Mouse (Mus musculus): ENCODE measurements at regions not wholly inside any gene's neighbourhood (a gene's known extent, or its start where the extent isn't known, plus 50 kb on each side); places are given as distances from the start of the nearest gene placed in this dataset.
A peak's percentile ranks its signal among the peaks of the same experiment; 100 is the strongest.

DNA sequence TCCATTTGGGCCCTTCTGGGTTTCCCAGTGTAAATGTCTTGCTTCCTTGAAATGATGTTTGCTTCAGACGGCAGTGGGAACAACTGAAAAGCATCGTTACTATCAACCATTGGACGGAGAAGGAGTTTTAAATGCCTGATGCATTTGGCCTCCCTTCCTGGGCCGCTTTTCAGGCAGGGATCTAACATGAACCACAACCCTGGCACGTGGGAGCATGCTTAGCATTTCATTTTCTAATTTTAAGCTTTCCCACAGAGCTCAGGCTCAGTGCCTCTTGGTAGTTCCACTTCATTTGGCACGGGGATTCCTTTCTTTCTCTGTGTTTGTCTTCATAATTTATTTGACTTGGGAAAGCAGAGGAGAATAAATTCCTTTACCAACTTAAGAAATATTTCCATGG lies 406.6 kb upstream of the Nbea start:
- Histone ChIP-seq H3K27me3 (ENCODE audit: poor library complexity, severe bottlenecking) (no peaks in the 10 kb centered on the region), H3K4me1 (no peaks in the 10 kb centered on the region), H3K27ac (no peak overlapping the region), H3K9me3 (no peaks in the 10 kb centered on the region), H3K36me3 (replicated peaks) (no peaks in the 10 kb centered on the region), H3K4me3 (no peak overlapping the region)
- no peak for DNase-seq (ENCODE audit: extremely low spot score, low spot score)
- 86% methylated on average over 6 of the region's 6 CpGs for WGBS

DNA sequence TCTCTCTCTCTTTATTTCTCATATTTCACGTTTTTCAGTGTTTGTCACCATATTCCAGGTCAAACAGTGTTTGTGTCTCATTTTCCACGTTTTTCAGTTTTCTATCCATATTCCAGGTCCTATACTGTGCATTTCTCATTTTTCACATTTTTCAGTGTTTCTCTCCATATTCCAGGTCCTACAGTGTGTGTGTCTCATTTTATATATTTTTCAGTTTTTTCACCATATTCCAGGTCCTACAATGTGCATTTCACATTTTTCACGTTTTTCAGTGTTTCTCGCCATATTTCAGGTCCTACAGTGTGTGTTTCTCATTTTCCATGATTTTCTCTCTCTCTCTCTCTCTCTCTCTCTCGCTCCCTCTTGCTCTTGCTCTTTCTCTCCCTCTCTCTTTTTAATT lies 391.9 kb upstream of the Nbea start:
- 58% methylated on average over 5 of the region's 5 CpGs for WGBS
- Histone ChIP-seq H3K9me3 (no peaks in the 10 kb centered on the region), H3K27ac (no peak overlapping the region), H3K36me3 (replicated peaks) (no peaks in the 10 kb centered on the region), H3K4me3 (no peak overlapping the region), H3K27me3 (ENCODE audit: poor library complexity, severe bottlenecking) (no peaks in the 10 kb centered on the region), H3K4me1 (no peaks in the 10 kb centered on the region)
- DNase-seq (ENCODE audit: extremely low spot score, low spot score): peak; percentile 19

- DNase-seq (ENCODE audit: extremely low spot score, low spot score): no peak
- Histone ChIP-seq H3K4me1 (no peaks in the 10 kb centered on the region), H3K36me3 (replicated peaks) (no peaks in the 10 kb centered on the region), H3K9me3 (no peaks in the 10 kb centered on the region), H3K27ac (no peak overlapping the region), H3K27me3 (ENCODE audit: poor library complexity, severe bottlenecking) (no peaks in the 10 kb centered on the region), H3K4me3 (no peak overlapping the region)
- WGBS: 84% methylated on average over 2 of the region's 2 CpGs
Measured at GRCm38 (mm10) chr3:56536178-56536577, 352.7 kb upstream of the Nbea start.

- H3K27ac ChIP-seq: no peak overlapping the region
- DNase-seq (ENCODE audit: extremely low spot score, low spot score): no peak
- no peaks in the 10 kb centered on the region for H3K27me3 ChIP-seq (ENCODE audit: poor library complexity, severe bottlenecking)
- 90% methylated on average over 1 of the region's 1 CpGs for WGBS
- H3K9me3 ChIP-seq: no peaks in the 10 kb centered on the region
- no peaks in the 10 kb centered on the region for H3K4me1 ChIP-seq
- H3K36me3 ChIP-seq (replicated peaks): no peaks in the 10 kb centered on the region
- H3K4me3 ChIP-seq: no peak overlapping the region
Measured at GRCm38 (mm10) chr3:56504445-56504844, 320.9 kb upstream of the Nbea start.

- Histone ChIP-seq H3K27me3 (ENCODE audit: poor library complexity, severe bottlenecking) (no peaks in the 10 kb centered on the region), H3K27ac (no peak overlapping the region), H3K9me3 (no peaks in the 10 kb centered on the region), H3K4me3 (no peak overlapping the region), H3K4me1 (peaks cover 2% of the 10 kb centered on the region), H3K36me3 (replicated peaks) (no peaks in the 10 kb centered on the region)
- 68% methylated on average over 1 of the region's 1 CpGs for WGBS
- no peak for DNase-seq (ENCODE audit: extremely low spot score, low spot score)
Measured at GRCm38 (mm10) chr3:56499301-56499700, 315.8 kb upstream of the Nbea start.

DNA sequence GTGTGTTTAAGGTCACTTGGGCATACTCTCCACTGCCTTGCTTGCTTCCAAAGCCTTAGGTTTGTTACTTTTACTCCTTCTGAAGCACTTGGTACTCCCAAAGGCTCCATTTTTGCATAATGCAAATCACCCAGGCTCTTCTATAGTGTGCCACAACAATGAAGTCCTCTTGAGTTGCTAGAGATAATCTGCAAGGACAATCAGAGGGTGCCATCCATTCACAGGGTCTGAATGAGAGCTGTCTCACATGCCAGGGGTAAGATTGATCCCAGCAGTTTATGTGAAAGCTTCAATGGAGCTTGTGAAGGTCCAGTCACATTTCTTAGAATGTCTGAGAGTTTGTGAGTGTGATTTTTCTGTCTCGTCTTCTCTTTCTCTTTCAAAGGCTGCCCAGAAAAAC lies 310.4 kb upstream of the Nbea start:
- H3K27ac ChIP-seq: no peak overlapping the region
- 38% methylated on average over 1 of the region's 1 CpGs for WGBS
- DNase-seq (ENCODE audit: extremely low spot score, low spot score): no peak

DNA sequence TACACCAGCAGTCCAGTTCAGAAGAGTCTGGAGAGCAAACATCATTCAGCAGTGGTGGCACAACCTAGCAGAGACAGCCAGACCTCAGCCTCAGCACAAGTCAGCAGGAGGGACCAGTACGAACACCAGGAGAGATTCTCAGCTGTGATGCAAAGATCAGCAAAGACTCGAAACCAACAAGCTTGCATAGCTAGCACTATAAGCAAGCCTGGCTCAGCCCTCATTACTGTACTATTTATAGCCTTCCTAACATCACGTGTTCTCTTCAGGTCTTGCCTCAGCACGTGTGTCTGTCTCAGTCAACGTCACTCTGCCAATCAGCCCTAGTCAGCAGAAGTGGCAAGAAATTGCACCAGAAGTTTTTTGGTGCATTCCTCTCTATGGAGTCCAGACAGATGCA lies 305.7 kb upstream of the Nbea start:
- Histone ChIP-seq H3K4me1 (peaks cover 13% of the 10 kb centered on the region), H3K9me3 (no peaks in the 10 kb centered on the region), H3K27ac (no peak overlapping the region), H3K4me3 (no peak overlapping the region), H3K27me3 (ENCODE audit: poor library complexity, severe bottlenecking) (no peaks in the 10 kb centered on the region), H3K36me3 (replicated peaks) (no peaks in the 10 kb centered on the region)
- DNase-seq (ENCODE audit: extremely low spot score, low spot score): no peak
- WGBS: 82% methylated on average over 5 of the region's 5 CpGs

More for the DNA sequence above, 310.4 kb upstream of the Nbea start:
- H3K4me3 ChIP-seq: no peak overlapping the region
- H3K4me1 ChIP-seq: peaks cover 10% of the 10 kb centered on the region
- no peaks in the 10 kb centered on the region for H3K36me3 ChIP-seq (replicated peaks)
- no peaks in the 10 kb centered on the region for H3K27me3 ChIP-seq (ENCODE audit: poor library complexity, severe bottlenecking)
- no peaks in the 10 kb centered on the region for H3K9me3 ChIP-seq

DNA sequence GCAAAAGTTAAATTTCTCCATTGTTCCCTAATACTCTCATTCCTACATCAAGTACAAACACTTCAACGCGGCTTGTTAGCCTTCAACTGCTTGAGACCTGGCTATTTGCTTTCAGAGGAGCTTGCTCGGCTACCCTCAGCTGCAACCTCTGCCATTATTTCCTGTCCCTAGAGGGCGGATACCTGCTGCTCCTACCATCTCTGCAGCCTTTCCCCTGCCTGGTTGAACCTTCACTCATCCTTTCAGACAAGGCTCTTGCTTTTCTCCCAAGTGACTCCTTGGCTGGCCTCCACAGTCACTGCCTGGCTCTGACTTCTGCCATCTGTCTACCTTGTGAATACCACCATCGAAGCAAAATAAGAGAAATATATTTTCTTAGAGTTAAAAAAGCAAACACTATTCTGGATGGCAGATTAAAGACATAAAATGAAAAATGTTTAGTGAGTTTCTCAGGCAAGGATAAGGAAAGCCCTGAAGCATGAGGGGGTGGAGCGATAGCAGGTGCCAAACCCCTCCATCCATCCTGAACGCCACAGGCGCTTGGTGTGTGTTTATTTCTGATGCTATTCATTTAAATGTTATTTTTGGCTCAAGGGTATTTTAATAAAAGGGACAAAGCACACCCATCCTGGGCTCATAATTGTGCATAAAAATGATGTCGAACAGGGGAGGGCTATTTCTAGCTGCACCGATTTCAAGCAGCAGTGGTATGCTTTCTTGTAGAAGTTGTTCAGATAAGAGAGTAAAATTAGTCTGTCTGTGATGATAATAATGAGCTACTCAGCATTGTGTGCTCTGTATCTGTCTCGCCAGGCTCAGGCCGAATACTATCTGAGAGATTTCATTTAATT lies 302.3 kb upstream of the Nbea start:
- Histone ChIP-seq H3K27me3 (ENCODE audit: poor library complexity, severe bottlenecking) (no peaks in the 10 kb centered on the region), H3K9me3 (no peaks in the 10 kb centered on the region), H3K4me1 (peaks cover 7% of the 10 kb centered on the region), H3K36me3 (replicated peaks) (no peaks in the 10 kb centered on the region), H3K4me3 (no peak overlapping the region), H3K27ac (no peak overlapping the region)
- no peak for DNase-seq (ENCODE audit: extremely low spot score, low spot score)
- WGBS: 69% methylated on average over 12 of the region's 12 CpGs

DNA sequence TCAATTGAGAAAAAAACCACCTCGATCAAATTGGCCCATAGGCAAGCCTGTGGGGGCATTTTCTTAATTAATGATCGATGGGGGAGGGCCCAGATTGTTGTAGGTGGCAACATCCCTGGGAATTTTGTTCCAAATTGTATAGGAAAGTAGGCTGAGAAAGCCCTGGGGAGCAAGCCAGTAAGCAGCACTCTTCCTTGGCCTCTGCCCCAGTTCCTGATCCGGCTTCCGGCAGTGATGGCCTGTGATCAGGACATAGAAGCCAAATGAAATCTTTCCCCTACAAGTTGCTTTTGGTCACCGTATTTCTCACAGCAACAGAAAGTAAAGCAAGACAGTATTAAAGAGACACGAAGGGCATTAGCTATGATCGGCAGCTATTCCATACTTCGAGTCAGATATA lies 300.6 kb upstream of the Nbea start:
- H3K9me3 ChIP-seq: no peaks in the 10 kb centered on the region
- no peak overlapping the region for H3K27ac ChIP-seq
- no peak overlapping the region for H3K4me3 ChIP-seq
- 93% methylated on average over 8 of the region's 8 CpGs for WGBS
- peaks cover 13% of the 10 kb centered on the region for H3K4me1 ChIP-seq
- no peak for DNase-seq (ENCODE audit: extremely low spot score, low spot score)
- no peaks in the 10 kb centered on the region for H3K36me3 ChIP-seq (replicated peaks)
- H3K27me3 ChIP-seq (ENCODE audit: poor library complexity, severe bottlenecking): no peaks in the 10 kb centered on the region

GRCm38 (mm10) chr3:56483370-56483769 lies 299.9 kb upstream of the Nbea start:
- H3K4me1 ChIP-seq: peaks cover 20% of the 10 kb centered on the region
- H3K27ac ChIP-seq: no peak overlapping the region
- H3K27me3 ChIP-seq (ENCODE audit: poor library complexity, severe bottlenecking): no peaks in the 10 kb centered on the region
- DNase-seq (ENCODE audit: extremely low spot score, low spot score): no peak
- 75% methylated on average over 4 of the region's 4 CpGs for WGBS
- H3K9me3 ChIP-seq: no peaks in the 10 kb centered on the region
- no peak overlapping the region for H3K4me3 ChIP-seq
- H3K36me3 ChIP-seq (replicated peaks): no peaks in the 10 kb centered on the region

DNA sequence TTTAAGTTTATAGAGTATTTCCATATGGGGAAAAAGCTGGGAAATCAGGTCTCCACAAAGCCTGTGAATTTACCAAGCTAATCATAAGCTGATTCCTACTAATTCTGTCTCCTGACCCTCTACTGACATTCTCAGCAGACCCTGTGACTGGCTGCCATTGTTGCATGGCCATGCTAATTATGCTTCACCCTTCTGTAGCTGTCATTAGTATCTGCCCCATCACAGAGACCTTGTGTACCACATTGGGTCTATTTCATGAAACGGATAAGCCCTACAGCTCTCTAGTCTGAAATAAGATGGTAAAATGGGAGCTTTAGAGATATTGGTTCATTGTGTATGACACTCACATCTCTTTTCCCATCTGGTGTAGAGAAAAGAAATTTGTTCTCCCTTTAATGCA lies 296.0 kb upstream of the Nbea start:
- H3K9me3 ChIP-seq: no peaks in the 10 kb centered on the region
- peaks cover 30% of the 10 kb centered on the region for H3K4me1 ChIP-seq
- H3K27ac ChIP-seq: no peak overlapping the region
- 63% methylated on average over 1 of the region's 1 CpGs for WGBS
- H3K27me3 ChIP-seq (ENCODE audit: poor library complexity, severe bottlenecking): peaks cover 16% of the 10 kb centered on the region
- no peaks in the 10 kb centered on the region for H3K36me3 ChIP-seq (replicated peaks)
- no peak for DNase-seq (ENCODE audit: extremely low spot score, low spot score)
- no peak overlapping the region for H3K4me3 ChIP-seq

DNA sequence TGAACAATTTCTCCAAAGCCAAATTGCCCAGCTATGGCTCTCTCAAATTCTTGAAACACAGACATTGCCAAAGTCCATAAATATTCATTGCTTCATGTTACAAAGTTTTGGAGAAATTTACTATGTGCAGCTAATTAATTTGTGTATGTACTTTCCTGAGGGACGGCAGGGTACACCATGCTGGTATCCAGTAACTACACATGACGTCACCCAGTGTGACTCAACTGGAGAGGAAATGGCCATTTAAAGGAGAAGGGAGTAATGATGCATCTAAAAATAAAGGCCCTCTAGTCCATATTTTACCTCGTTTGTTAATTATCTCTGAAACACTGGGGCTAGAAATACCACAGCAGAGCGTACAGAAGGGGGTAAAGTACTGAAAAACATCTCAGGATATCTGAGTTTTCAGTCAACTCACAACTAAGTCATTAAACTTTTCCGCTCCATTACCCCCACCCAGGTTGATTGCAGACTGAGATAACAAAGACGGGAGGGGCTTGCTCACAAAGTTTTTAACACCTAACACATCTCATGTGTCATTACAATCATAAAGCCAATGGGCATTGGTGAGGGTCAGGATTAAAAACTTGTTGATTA lies 295.1 kb upstream of the Nbea start:
- no peak for DNase-seq (ENCODE audit: extremely low spot score, low spot score)
- H3K27me3 ChIP-seq (ENCODE audit: poor library complexity, severe bottlenecking): peaks cover 25% of the 10 kb centered on the region
- H3K4me3 ChIP-seq: no peak overlapping the region
- no peaks in the 10 kb centered on the region for H3K9me3 ChIP-seq
- WGBS: 59% methylated on average over 6 of the region's 6 CpGs
- no peaks in the 10 kb centered on the region for H3K36me3 ChIP-seq (replicated peaks)
- no peak overlapping the region for H3K27ac ChIP-seq
- peaks cover 30% of the 10 kb centered on the region for H3K4me1 ChIP-seq
